Mouse (Mus musculus) forebrain, embryonic 13.5 days (tissue): ENCODE results near the gene Neurl1a. TPM values are rescaled to one million over a fixed set of nuclear protein-coding genes. Genes with fewer than 3 reads are reported as not detected.
A peak's percentile ranks its signal among the peaks of the same experiment; 100 is the strongest.

Experiments
- ATAC-seq: fragments of 200-750 bp; cut with Nextera tagmentation; 2 replicates; pipeline ENCODE4 v1.8.0; 2017
- H3K27ac ChIP-seq: fragments of 300-500 bp; sonication (generic); 2 replicates; pipeline ENCODE4 v1.5.1; 2015; ENCODE audit warnings: inconsistent platforms, mild to moderate bottlenecking, moderate library complexity
- H3K27me3 ChIP-seq: fragments of 300-500 bp; sonication (generic); 2 replicates; pipeline ENCODE4 v1.6.1; 2015; ENCODE audit warnings: mild to moderate bottlenecking, inconsistent platforms
- H3K36me3 ChIP-seq: fragments of 300-500 bp; sonication (generic); 2 replicates; pipeline ENCODE4 v1.6.1; 2015; ENCODE audit warnings: mild to moderate bottlenecking, inconsistent platforms; ENCODE audit not compliant: poor library complexity, severe bottlenecking
- H3K4me1 ChIP-seq: fragments of 300-500 bp; sonication (generic); 2 replicates; pipeline ENCODE4 v1.6.1; 2015; ENCODE audit warnings: inconsistent platforms
- H3K4me2 ChIP-seq: fragments of 300-500 bp; sonication (generic); 2 replicates; pipeline ENCODE4 v1.6.1; 2015; ENCODE audit warnings: inconsistent platforms, mild to moderate bottlenecking, moderate library complexity
- H3K4me3 ChIP-seq: fragments of 300-500 bp; sonication (generic); 2 replicates; pipeline ENCODE4 v1.5.1; 2015; ENCODE audit warnings: mild to moderate bottlenecking, inconsistent platforms
- H3K9ac ChIP-seq: fragments of 300-500 bp; sonication (generic); 2 replicates; pipeline ENCODE4 v1.6.1; 2015; ENCODE audit warnings: mild to moderate bottlenecking, inconsistent platforms
- H3K9me3 ChIP-seq: fragments of 300-500 bp; sonication (generic); replicated peaks from 2 replicates; pipeline ENCODE4 v1.6.1; 2016; ENCODE audit warnings: inconsistent platforms
- WGBS: fragments of 180-500 bp; shearing (Covaris S2); methylation state at CpG from one replicate; pipeline ENCODE4 v1.1.7; 2015; 5-methylcytosine and 5-hydroxymethylcytosine counted together
- microRNA-seq: library from miRNA; unstranded; fragments of <30 nt; microRNA quantifications from one replicate; pipeline ENCODE4, GENCODE M21; 2016
- polyA plus RNA-seq: library from polyadenylated mRNA; unstranded; fragments of >200 nt; fragmentation: Nextera tagmentation; extraction: Ambion mirVana; gene quantifications from 2 replicates; pipeline ENCODE4 v1.2.1, GENCODE M21; 2015

Gene Neurl1a
- polyA plus RNA-seq, 1 experiment from 2014 or later = 2.8 TPM

- no peak overlapping the region for H3K4me3 ChIP-seq
- peak overlapping the region; percentile 79 for H3K27ac ChIP-seq
- peak; percentile 50 for ATAC-seq
- peak overlapping the region; percentile 43 for H3K4me2 ChIP-seq
- 57% methylated on average over 21 of the region's 21 CpGs for WGBS
- H3K9me3 ChIP-seq = no peaks in the 10 kb centered on the region
- no peaks in the 10 kb centered on the region for H3K36me3 ChIP-seq
- H3K27me3 ChIP-seq = no peaks in the 10 kb centered on the region
- peaks cover 25% of the 10 kb centered on the region for H3K4me1 ChIP-seq
- no peak overlapping the region for H3K9ac ChIP-seq
Observed at GRCm38 (mm10) chr19:47302191-47302852, 123.7 kb downstream of the Neurl1a start.

DNA sequence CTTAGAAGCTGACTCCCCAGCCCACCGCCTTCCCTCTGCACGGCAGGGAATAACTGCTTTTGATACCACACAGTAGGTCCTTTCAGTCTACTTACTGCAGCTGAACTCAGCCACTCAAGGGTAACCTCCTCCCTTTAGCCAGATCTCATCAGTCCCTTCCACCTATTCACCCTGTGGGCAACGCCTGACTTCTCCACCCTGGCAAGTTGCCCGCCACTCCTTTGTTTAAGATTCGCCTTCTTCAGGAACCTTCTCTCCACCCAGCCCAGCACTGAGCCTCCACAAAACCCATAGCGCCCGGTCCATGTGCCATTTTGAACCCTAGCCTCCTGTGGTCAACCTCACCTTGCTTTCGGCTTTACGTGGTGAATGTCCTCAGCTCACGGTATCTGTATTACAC, 124.5 kb downstream of the Neurl1a start:
- Histone ChIP-seq H3K27ac (no peak overlapping the region), H3K4me1 (peaks cover 25% of the 10 kb centered on the region), H3K36me3 (no peaks in the 10 kb centered on the region), H3K9me3 (no peaks in the 10 kb centered on the region), H3K4me2 (no peak overlapping the region), H3K4me3 (no peak overlapping the region), H3K27me3 (no peaks in the 10 kb centered on the region), H3K9ac (no peak overlapping the region)
- WGBS = 84% methylated on average over 10 of the region's 10 CpGs
- ATAC-seq = no peak

DNA sequence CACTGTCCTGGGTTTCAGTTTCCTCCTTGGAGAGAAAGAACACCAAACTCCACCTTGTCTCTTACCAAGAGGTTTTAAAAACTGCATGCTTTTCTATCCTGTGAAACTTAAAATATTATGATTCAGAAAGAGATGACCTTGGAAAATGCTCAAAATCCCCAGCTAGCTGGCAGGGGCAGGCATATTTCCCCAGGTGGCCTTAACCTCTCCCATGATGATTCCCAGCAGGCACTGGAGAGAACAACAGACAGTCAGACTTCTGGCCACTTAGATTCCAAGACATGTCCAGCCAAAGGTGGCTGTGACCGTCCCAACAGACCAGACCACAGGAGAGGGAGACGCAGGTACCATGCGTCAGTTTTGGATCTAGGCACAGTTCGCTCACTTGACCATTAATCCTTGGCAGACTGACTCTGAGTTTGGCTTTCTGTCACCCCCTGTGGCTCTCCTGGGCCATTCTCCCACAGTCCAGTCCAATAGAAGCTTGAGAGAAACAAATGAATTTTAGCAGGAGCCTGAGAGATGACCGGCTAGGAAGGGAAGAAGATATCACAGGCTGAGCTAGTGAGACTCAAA, 125.6 kb downstream of the Neurl1a start:
- Histone ChIP-seq H3K9me3 (no peaks in the 10 kb centered on the region), H3K36me3 (no peaks in the 10 kb centered on the region), H3K4me2 (no peak overlapping the region), H3K4me1 (peaks cover 25% of the 10 kb centered on the region), H3K9ac (no peak overlapping the region), H3K27ac (no peak overlapping the region), H3K4me3 (no peak overlapping the region), H3K27me3 (no peaks in the 10 kb centered on the region)
- ATAC-seq = no peak
- WGBS = 88% methylated on average over 5 of the region's 5 CpGs

- Histone ChIP-seq H3K4me3 (no peak overlapping the region), H3K9ac (no peak overlapping the region), H3K27me3 (no peaks in the 10 kb centered on the region), H3K9me3 (no peaks in the 10 kb centered on the region), H3K4me2 (no peak overlapping the region), H3K4me1 (peaks cover 25% of the 10 kb centered on the region), H3K36me3 (no peaks in the 10 kb centered on the region), H3K27ac (no peak overlapping the region)
- ATAC-seq = no peak
- WGBS = 91% methylated on average over 10 of the region's 10 CpGs
Observed at GRCm38 (mm10) chr19:47305401-47305800, 126.8 kb downstream of the Neurl1a start.

GRCm38 (mm10) chr19:47306128-47306916, 127.7 kb downstream of the Neurl1a start:
- H3K4me2 ChIP-seq = no peak overlapping the region
- peaks cover 17% of the 10 kb centered on the region for H3K4me1 ChIP-seq
- H3K4me3 ChIP-seq = no peak overlapping the region
- ATAC-seq = no peak
- H3K9me3 ChIP-seq = no peaks in the 10 kb centered on the region
- no peaks in the 10 kb centered on the region for H3K27me3 ChIP-seq
- 94% methylated on average over 14 of the region's 14 CpGs for WGBS
- no peak overlapping the region for H3K9ac ChIP-seq
- no peak overlapping the region for H3K27ac ChIP-seq
- no peaks in the 10 kb centered on the region for H3K36me3 ChIP-seq

DNA sequence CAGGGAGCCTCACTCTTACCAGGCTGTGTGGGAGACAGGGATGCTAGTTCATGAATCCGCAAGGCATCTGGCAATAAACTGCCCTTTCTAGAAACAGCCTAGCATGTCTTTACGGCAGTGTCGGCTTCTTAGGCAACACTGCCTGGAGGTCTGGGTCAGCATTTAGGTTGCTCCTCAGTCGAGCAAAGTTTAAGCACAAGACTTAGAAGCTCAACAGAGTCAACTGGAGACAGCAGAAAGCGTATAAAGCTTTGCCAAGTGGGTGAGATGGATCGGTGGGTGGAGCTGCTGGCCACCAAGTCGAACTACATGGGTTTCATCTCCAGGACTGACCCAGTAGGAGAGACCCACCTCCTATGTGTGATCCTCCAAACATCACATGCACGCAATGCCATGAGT, 128.3 kb downstream of the Neurl1a start:
- no peak overlapping the region for H3K27ac ChIP-seq
- H3K4me1 ChIP-seq = peaks cover 11% of the 10 kb centered on the region
- WGBS = 90% methylated on average over 8 of the region's 8 CpGs
- H3K4me2 ChIP-seq = no peak overlapping the region
- no peaks in the 10 kb centered on the region for H3K27me3 ChIP-seq
- ATAC-seq = no peak
- H3K4me3 ChIP-seq = no peak overlapping the region
- H3K9me3 ChIP-seq = no peaks in the 10 kb centered on the region
- H3K36me3 ChIP-seq = no peaks in the 10 kb centered on the region
- H3K9ac ChIP-seq = no peak overlapping the region

Small RNAs within 50 kb of the gene (microRNA-seq; reads per million reads assigned to microRNA genes)
- not detected for gene Mir6995

Other genes with a start within 250 kb of the Neurl1a start
- 206 and 221 TPM in 2 replicates for gene Ina, start 164.1 kb upstream of the Neurl1a start, polyA plus RNA-seq
- 68.8 and 83.9 TPM in 2 replicates for gene Nt5c2, start 163.7 kb upstream of the Neurl1a start, polyA plus RNA-seq
- gene Pcgf6, start 127.9 kb upstream of the Neurl1a start, polyA plus RNA-seq = 26.8 and 30.6 TPM in 2 replicates
- 6.9 and 7.0 TPM in 2 replicates for gene Taf5, start 111.1 kb upstream of the Neurl1a start, polyA plus RNA-seq
- gene Usmg5, start 88.2 kb upstream of the Neurl1a start, polyA plus RNA-seq = 1,392 and 1,705 TPM in 2 replicates
- gene Pdcd11, start 88.1 kb upstream of the Neurl1a start, polyA plus RNA-seq = 9.5 and 10.4 TPM in 2 replicates
- gene Calhm2, start 40.5 kb upstream of the Neurl1a start, polyA plus RNA-seq = 1.0 and 1.4 TPM in 2 replicates
- gene Calhm1, start 34.6 kb upstream of the Neurl1a start, polyA plus RNA-seq = not detected in 2 replicates
- not detected in 2 replicates for gene Calhm3, start 21.1 kb upstream of the Neurl1a start, polyA plus RNA-seq